In genomic region chr5:67260531-67261371, GRCm38 (mm10) we compare ENCODE assay signal across 8 mouse cellular contexts. TPM values are rescaled to one million over a fixed set of nuclear protein-coding genes. Genes with fewer than 3 reads are reported as not detected.
DNase-seq lines count a peak whose midpoint lies in the region; ATAC-seq lines count a peak whose summit lies in the region.

Gene Tmem33, plus strand, starts transcription at chr5:67260565.

- H3K36me3 ChIP-seq in hindbrain, embryonic 12.5 days = peaks cover 23% of the 10 kb centered on the region

- H3K9ac ChIP-seq in hindbrain, embryonic 12.5 days = peak within 1 kb of the TSS; percentile 89

- no peaks in the 10 kb centered on the region for H3K9me3 ChIP-seq in hindbrain, embryonic 12.5 days (replicated peaks)

- peak within 1 kb of the TSS; percentile 79 for H3K4me2 ChIP-seq in hindbrain, embryonic 12.5 days (replicated peaks)

- H3K4me1 ChIP-seq in hindbrain, embryonic 12.5 days = peaks cover 11% of the 10 kb centered on the region

- H3K27ac ChIP-seq in hindbrain, embryonic 12.5 days = peak within 1 kb of the TSS; percentile 95

- H3K27me3 ChIP-seq in hindbrain, embryonic 12.5 days = no peaks in the 10 kb centered on the region

- WGBS in hindbrain, embryonic 12.5 days = under 1% methylated on average over 67 of the region's 67 CpGs

- peak; percentile 97 for DNase-seq in NIH3T3 (ENCODE audit: low read depth)
- DNase-seq in cerebellum, postnatal 10 days = peak; percentile 94
- DNase-seq in frontal cortex, postnatal 10 days (ENCODE audit: low spot score in 2 of 2) = peak; percentile 87 to 90
- DNase-seq in layer of hippocampus, postnatal 14 days (ENCODE audit: low spot score in 2 of 2) = peak; percentile 90 to 96
- DNase-seq in lung, postnatal 14 days = peak; percentile 94
- peak; percentile 80 for DNase-seq in retina, adult 2 months (ENCODE audit: low read depth, low spot score)
- peak; percentile 87 to 90 for DNase-seq in thymus, postnatal 36 days

- peak; percentile 87 for ATAC-seq in hindbrain, embryonic 12.5 days (ENCODE audit: low FRiP score)

- H3K4me3 ChIP-seq in hindbrain, embryonic 12.5 days = peak within 1 kb of the TSS; percentile 79

RNA-seq across cellular contexts. Expression of gene Tmem33, which starts in this region (rescaled TPM):
- 93.2 and 106 TPM in 2 replicates for polyA plus RNA-seq in hindbrain, embryonic 12.5 days (2016; fragmentation: Nextera tagmentation; extraction: Ambion mirVana)
- 10 to 100 TPM; 74.3 to 90.7 TPM for total RNA-seq in layer of hippocampus, postnatal 14 days (2021)

Comparison
In these comparisons a context has a peak if more than half of its experiments do, and no peak if none do; other contexts are left out.
1. Peak in every context shown above with its lines: DNase-seq, ATAC-seq, H3K4me3 ChIP-seq and H3K27ac ChIP-seq.